Mouse (Mus musculus) cortical plate, adult 2 months (tissue): Measurements from ENCODE around the gene Nisch.

Experiments used
- CTCF ChIP-seq: fragments of 200-500 bp; IDR thresholded peaks from 2 replicates; pipeline ENCODE4 v1.5.1; 2011; ENCODE audit warnings: mild to moderate bottlenecking, control low read depth, low read length; ENCODE audit not compliant: insufficient read depth; ENCODE audit errors: extremely low read depth
- POLR2A ChIP-seq: fragments of 200-500 bp; IDR thresholded peaks from 2 replicates; pipeline ENCODE4 v1.6.1; 2011; ENCODE audit warnings: mild to moderate bottlenecking, low read length, control low read depth; ENCODE audit not compliant: insufficient read depth; ENCODE audit errors: extremely low read depth

GRCm38 (mm10) chr14:31232404-31233069 is 15.8 kb upstream of the Nisch start:
- TF ChIP-seq POLR2A (no peak), CTCF (no peak)
